Mouse (Mus musculus) kidney, postnatal 0 days (tissue): ENCODE measurements around the gene Gm37240. TPM values are rescaled to one million over a fixed set of nuclear protein-coding genes. Genes with fewer than 3 reads are reported as not detected.
A peak's percentile ranks its signal among the peaks of the same experiment; 100 is the strongest.

Experiments used
- ATAC-seq: fragments of 200-750 bp; cut with Nextera tagmentation; replicated peaks from 2 replicates; pipeline ENCODE4 v1.8.0; 2017; ENCODE audit warnings: low read depth, moderate number of reproducible peaks, moderate TSS enrichment, moderate library complexity; ENCODE audit not compliant: low FRiP score
- DNase-seq: peaks from one replicate; pipeline ENCODE4 v3.0.0-alpha.2; 2016; ENCODE audit warnings: low spot score
- H3K27ac ChIP-seq: fragments of 300-500 bp; sonication (generic); 2 replicates; pipeline ENCODE4 v1.5.1; 2014; ENCODE audit warnings: mild to moderate bottlenecking
- H3K27me3 ChIP-seq: fragments of 300-500 bp; sonication (generic); 2 replicates; pipeline ENCODE4 v1.6.1; 2014; ENCODE audit warnings: low read length, mixed read lengths; ENCODE audit not compliant: insufficient read depth
- H3K36me3 ChIP-seq: fragments of 300-500 bp; sonication (generic); 2 replicates; pipeline ENCODE4 v1.6.1; 2014; ENCODE audit warnings: low read length, mixed read lengths; ENCODE audit not compliant: insufficient read depth
- H3K4me1 ChIP-seq: fragments of 300-500 bp; sonication (generic); replicated peaks from 2 replicates; pipeline ENCODE4 v1.6.1; 2014; ENCODE audit warnings: antibody characterized with exemption, low read length, mixed read lengths; ENCODE audit not compliant: insufficient read depth
- H3K4me2 ChIP-seq: fragments of 300-500 bp; sonication (generic); 2 replicates; pipeline ENCODE4 v1.6.1; 2014; ENCODE audit warnings: mild to moderate bottlenecking, low read length, moderate library complexity, mixed read lengths
- H3K4me3 ChIP-seq: fragments of 300-500 bp; sonication (generic); replicated peaks from 2 replicates; pipeline ENCODE4 v1.5.1; 2014; ENCODE audit warnings: low read depth, low read length
- H3K9ac ChIP-seq: fragments of 300-500 bp; sonication (generic); 2 replicates; pipeline ENCODE4 v1.6.1; 2014; ENCODE audit warnings: low read depth, low read length
- H3K9me3 ChIP-seq: fragments of 300-500 bp; sonication (generic); replicated peaks from 2 replicates; pipeline ENCODE4 v1.6.1; 2016; ENCODE audit warnings: low read length, inconsistent platforms, mixed read lengths
- CTCF ChIP-seq: IDR thresholded peaks from 2 replicates; pipeline ENCODE4 v1.5.1; 2016; ENCODE audit warnings: antibody characterized with exemption, low read depth, mild to moderate bottlenecking, moderate library complexity
- WGBS: fragments of 180-500 bp; shearing (Covaris S2); extraction: QIAGEN DNeasy Blood & Tissue Kit; methylation state at CpG from one replicate; pipeline ENCODE4 v1.1.7; 2014; 5-methylcytosine and 5-hydroxymethylcytosine counted together
- polyA plus RNA-seq: library from polyadenylated mRNA; unstranded; fragments of >200 nt; fragmentation: Nextera tagmentation; extraction: Ambion mirVana; gene quantifications from 2 replicates; pipeline ENCODE4 v1.2.1, GENCODE M21; 2015

Gm37240 gene
- polyA plus RNA-seq, 1 experiment from 2014 or later, result 10.8 TPM

GRCm38 (mm10) chr3:85356373-85356772 is 530.9 kb downstream of the Gm37240 start:
- no peak for ATAC-seq
- WGBS, result 79% methylated on average over 3 of the region's 3 CpGs
- no peak for TF ChIP-seq CTCF

GRCm38 (mm10) chr3:85348021-85348420 is 539.3 kb downstream of the Gm37240 start:
- no peak for TF ChIP-seq CTCF
- Histone ChIP-seq H3K4me2 (peak overlapping the region; percentile 16; the same call in 1 of the 2 replicates), H3K4me1 (peaks cover 4% of the 10 kb centered on the region; the same call in 1 of the 2 replicates), H3K4me3 (no peak overlapping the region), H3K27ac (no peak overlapping the region), H3K9me3 (no peaks in the 10 kb centered on the region), H3K9ac (no peak overlapping the region), H3K36me3 (no peaks in the 10 kb centered on the region), H3K27me3 (no peaks in the 10 kb centered on the region)
- DNase-seq (no peak), ATAC-seq (no peak)
- WGBS, result 28% methylated on average over 6 of the region's 6 CpGs

More at GRCm38 (mm10) chr3:85356373-85356772, 530.9 kb downstream of the Gm37240 start:
- DNase-seq, result no peak
- H3K4me2 ChIP-seq, result no peak overlapping the region
- H3K36me3 ChIP-seq, result no peaks in the 10 kb centered on the region
- H3K27ac ChIP-seq, result no peak overlapping the region
- no peaks in the 10 kb centered on the region for H3K9me3 ChIP-seq
- no peak overlapping the region for H3K9ac ChIP-seq
- H3K27me3 ChIP-seq, result no peaks in the 10 kb centered on the region
- H3K4me1 ChIP-seq, result no peaks in the 10 kb centered on the region
- no peak overlapping the region for H3K4me3 ChIP-seq

- 38% methylated on average over 12 of the region's 12 CpGs for WGBS
- Histone ChIP-seq H3K36me3 (no peaks in the 10 kb centered on the region), H3K27me3 (no peaks in the 10 kb centered on the region), H3K4me2 (no peak overlapping the region), H3K4me1 (peaks cover 9% of the 10 kb centered on the region; the same call in 1 of the 2 replicates), H3K27ac (no peak overlapping the region), H3K9me3 (no peaks in the 10 kb centered on the region), H3K4me3 (no peak overlapping the region), H3K9ac (no peak overlapping the region)
- ATAC-seq (peak; percentile 54; the same call in 1 of the 2 replicates), DNase-seq (peak; percentile 78)
- TF ChIP-seq CTCF, result no peak
Observed at GRCm38 (mm10) chr3:85341103-85341860, 546.0 kb downstream of the Gm37240 start.

- H3K4me3 ChIP-seq, result no peak overlapping the region
- TF ChIP-seq CTCF, result no peak
- H3K4me2 ChIP-seq, result no peak overlapping the region
- H3K36me3 ChIP-seq, result no peaks in the 10 kb centered on the region
- H3K27ac ChIP-seq, result no peak overlapping the region
- no peaks in the 10 kb centered on the region for H3K9me3 ChIP-seq
- peaks cover 9% of the 10 kb centered on the region; the same call in 1 of the 2 replicates for H3K4me1 ChIP-seq
- no peaks in the 10 kb centered on the region for H3K27me3 ChIP-seq
- ATAC-seq (no peak; the same call in 1 of the 2 replicates), DNase-seq (peak; percentile 62)
- WGBS, result 13% methylated on average over 3 of the region's 3 CpGs
- H3K9ac ChIP-seq, result no peak overlapping the region
Observed at GRCm38 (mm10) chr3:85340491-85340890, 546.8 kb downstream of the Gm37240 start.

GRCm38 (mm10) chr3:85339926-85340325 is 547.4 kb downstream of the Gm37240 start:
- no peak for ATAC-seq
- Histone ChIP-seq H3K9me3 (no peaks in the 10 kb centered on the region), H3K27ac (no peak overlapping the region), H3K4me3 (no peak overlapping the region), H3K4me2 (no peak overlapping the region), H3K4me1 (peaks cover 9% of the 10 kb centered on the region; the same call in 1 of the 2 replicates), H3K9ac (no peak overlapping the region), H3K27me3 (no peaks in the 10 kb centered on the region), H3K36me3 (no peaks in the 10 kb centered on the region)
- 68% methylated on average over 2 of the region's 2 CpGs for WGBS
- DNase-seq, result no peak
- TF ChIP-seq CTCF, result no peak

GRCm38 (mm10) chr3:85339269-85339820 is 548.0 kb downstream of the Gm37240 start:
- 81% methylated on average over 10 of the region's 10 CpGs for WGBS
- H3K4me3 ChIP-seq, result no peak overlapping the region
- ATAC-seq, result no peak

More at GRCm38 (mm10) chr3:85339269-85339820, 548.0 kb downstream of the Gm37240 start:
- Histone ChIP-seq H3K27me3 (no peaks in the 10 kb centered on the region), H3K4me2 (no peak overlapping the region), H3K27ac (no peak overlapping the region), H3K36me3 (no peaks in the 10 kb centered on the region), H3K4me1 (peaks cover 9% of the 10 kb centered on the region; the same call in 1 of the 2 replicates), H3K9ac (no peak overlapping the region), H3K9me3 (no peaks in the 10 kb centered on the region)
- TF ChIP-seq CTCF, result no peak
- no peak for DNase-seq
